Mouse (Mus musculus): Measurements from ENCODE around the gene Akap1. TPM values are rescaled to one million over a fixed set of nuclear protein-coding genes. Genes with fewer than 3 reads are reported as not detected.

The Akap1 gene
- polyA plus RNA-seq, 1 experiment from 2014 or later, result 9.5 TPM

DNA sequence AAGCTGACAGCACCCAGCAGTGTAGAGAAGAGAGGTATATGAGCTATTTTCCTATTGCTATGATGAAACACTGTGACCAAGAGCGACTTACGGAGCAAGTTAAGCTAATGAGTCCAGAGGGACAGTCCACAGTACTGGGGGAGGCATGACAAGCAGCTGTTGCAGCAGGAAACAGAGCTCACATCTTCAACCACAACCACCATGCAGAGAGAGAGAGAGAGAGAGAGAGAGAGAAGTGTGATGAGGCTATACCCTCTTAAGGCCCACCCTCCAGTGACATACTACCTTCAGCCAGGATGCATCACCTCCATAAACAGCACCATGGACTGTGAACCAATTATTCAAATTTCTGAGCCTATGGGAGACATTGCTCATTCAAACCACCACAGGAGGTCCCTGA lies 74.5 kb downstream of the Akap1 start:
- no peaks in the 10 kb centered on the region for H3K27me3 ChIP-seq (ENCODE audit: control insufficient read depth, insufficient read depth, low read depth, low read length)
- H3K4me3 ChIP-seq (ENCODE audit: low read depth, low read length), result no peak overlapping the region
- H3K4me1 ChIP-seq (ENCODE audit: control insufficient read depth, low read depth, low read length), result no peaks in the 10 kb centered on the region
- no peak overlapping the region for H3K27ac ChIP-seq (ENCODE audit: low read length)
- no peaks in the 10 kb centered on the region for H3K36me3 ChIP-seq (ENCODE audit: control insufficient read depth, insufficient read depth)
- 51% methylated on average over 2 of the region's 2 CpGs for WGBS (ENCODE audit: insufficient replicate concordance)
- H3K9ac ChIP-seq (ENCODE audit: low read depth, low read length), result no peak overlapping the region
- no peak for ATAC-seq (ENCODE audit: low read depth)
- H3K9me3 ChIP-seq (replicated peaks; ENCODE audit: control insufficient read depth, low read length), result no peaks in the 10 kb centered on the region
- no peak overlapping the region for H3K4me2 ChIP-seq (ENCODE audit: low read depth, low read length)

- Histone ChIP-seq H3K27me3 (ENCODE audit: control insufficient read depth, insufficient read depth, low read depth, low read length) (no peaks in the 10 kb centered on the region), H3K36me3 (ENCODE audit: control insufficient read depth, insufficient read depth) (no peaks in the 10 kb centered on the region), H3K27ac (ENCODE audit: low read length) (no peak overlapping the region), H3K4me1 (ENCODE audit: control insufficient read depth, low read depth, low read length) (no peaks in the 10 kb centered on the region), H3K9ac (ENCODE audit: low read depth, low read length) (no peak overlapping the region), H3K4me3 (ENCODE audit: low read depth, low read length) (no peak overlapping the region), H3K9me3 (replicated peaks; ENCODE audit: control insufficient read depth, low read length) (no peaks in the 10 kb centered on the region), H3K4me2 (ENCODE audit: low read depth, low read length) (no peak overlapping the region)
- 58% methylated on average over 7 of the region's 7 CpGs for WGBS (ENCODE audit: insufficient replicate concordance)
- ATAC-seq (ENCODE audit: low read depth), result no peak
Measured at GRCm38 (mm10) chr11:88786816-88787215, 77.6 kb downstream of the Akap1 start.

DNA sequence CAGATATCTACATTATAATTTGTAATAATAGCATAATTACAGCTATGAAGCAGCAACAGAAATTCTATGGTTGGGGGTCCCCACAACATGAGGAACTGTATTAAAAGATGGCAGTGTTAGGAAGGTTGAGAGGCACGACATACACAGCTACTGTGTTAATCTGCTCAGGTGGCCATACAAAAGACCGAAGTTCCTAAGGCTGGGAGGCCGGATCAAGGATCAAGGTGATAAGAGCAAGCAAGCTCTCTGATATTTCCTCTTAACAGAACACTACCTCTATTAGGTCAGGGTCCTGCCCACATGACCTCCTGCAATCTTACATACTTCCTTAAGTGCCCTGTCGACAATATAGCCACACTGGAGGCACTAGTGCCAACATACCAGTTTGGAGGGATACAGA lies 80.9 kb downstream of the Akap1 start:
- no peak for ATAC-seq (ENCODE audit: low read depth)
- no peak overlapping the region for H3K4me3 ChIP-seq (ENCODE audit: low read depth, low read length)
- H3K9me3 ChIP-seq (replicated peaks; ENCODE audit: control insufficient read depth, low read length), result no peaks in the 10 kb centered on the region
- no peaks in the 10 kb centered on the region for H3K4me1 ChIP-seq (ENCODE audit: control insufficient read depth, low read depth, low read length)
- no peaks in the 10 kb centered on the region for H3K27me3 ChIP-seq (ENCODE audit: control insufficient read depth, insufficient read depth, low read depth, low read length)
- no peaks in the 10 kb centered on the region for H3K36me3 ChIP-seq (ENCODE audit: control insufficient read depth, insufficient read depth)
- 59% methylated on average over 4 of the region's 4 CpGs for WGBS (ENCODE audit: insufficient replicate concordance)
- no peak overlapping the region for H3K9ac ChIP-seq (ENCODE audit: low read depth, low read length)
- H3K4me2 ChIP-seq (ENCODE audit: low read depth, low read length), result no peak overlapping the region
- no peak overlapping the region for H3K27ac ChIP-seq (ENCODE audit: low read length)

DNA sequence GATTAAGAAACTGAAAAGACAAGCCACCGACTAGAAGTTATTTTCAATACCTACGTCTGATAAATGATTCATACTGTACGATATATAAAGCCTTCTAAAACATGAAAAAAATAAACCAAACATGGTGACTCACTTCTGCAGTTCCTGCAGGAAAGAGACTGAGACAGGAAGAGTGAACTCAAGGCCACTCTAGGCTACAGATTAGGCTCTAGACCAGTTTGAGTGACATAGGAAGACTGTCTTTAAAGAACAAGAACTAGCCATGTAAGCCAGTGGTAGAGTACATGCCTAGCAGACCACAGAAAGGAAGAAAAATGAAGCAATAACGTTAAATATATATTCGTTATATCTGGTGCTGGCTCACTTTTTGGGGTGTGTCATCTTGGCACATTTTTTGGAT lies 81.9 kb downstream of the Akap1 start:
- H3K4me3 ChIP-seq (ENCODE audit: low read depth, low read length), result no peak overlapping the region
- H3K27me3 ChIP-seq (ENCODE audit: control insufficient read depth, insufficient read depth, low read depth, low read length), result no peaks in the 10 kb centered on the region
- H3K4me1 ChIP-seq (ENCODE audit: control insufficient read depth, low read depth, low read length), result no peaks in the 10 kb centered on the region
- H3K27ac ChIP-seq (ENCODE audit: low read length), result no peak overlapping the region
- no peak for ATAC-seq (ENCODE audit: low read depth)
- no peaks in the 10 kb centered on the region for H3K9me3 ChIP-seq (replicated peaks; ENCODE audit: control insufficient read depth, low read length)
- H3K4me2 ChIP-seq (ENCODE audit: low read depth, low read length), result no peak overlapping the region
- no peak overlapping the region for H3K9ac ChIP-seq (ENCODE audit: low read depth, low read length)
- WGBS (ENCODE audit: insufficient replicate concordance), result 64% methylated on average over 5 of the region's 5 CpGs
- no peaks in the 10 kb centered on the region for H3K36me3 ChIP-seq (ENCODE audit: control insufficient read depth, insufficient read depth)

Other genes starting within 250 kb of the Akap1 start
- gene Msi2, start 146.1 kb downstream of the Akap1 start, polyA plus RNA-seq (2015; fragmentation: Nextera tagmentation; extraction: Ambion mirVana), result 2.9 and 3.1 TPM in 2 replicates
- 47.5 and 48.6 TPM in 2 replicates for gene Scpep1, start 90.9 kb upstream of the Akap1 start, polyA plus RNA-seq (2015; fragmentation: Nextera tagmentation; extraction: Ambion mirVana)
- gene Elobl, start 102.3 kb upstream of the Akap1 start, polyA plus RNA-seq (2015; fragmentation: Nextera tagmentation; extraction: Ambion mirVana), result not detected in 2 replicates
- gene Coil, start 105.7 kb upstream of the Akap1 start, polyA plus RNA-seq (2015; fragmentation: Nextera tagmentation; extraction: Ambion mirVana), result 3.0 and 3.4 TPM in 2 replicates
- gene Trim25, start 134.8 kb upstream of the Akap1 start, polyA plus RNA-seq (2015; fragmentation: Nextera tagmentation; extraction: Ambion mirVana), result 18.3 and 21.7 TPM in 2 replicates
- 0.47 and 0.68 TPM in 2 replicates for gene Dgke, start 202.3 kb upstream of the Akap1 start, polyA plus RNA-seq (2015; fragmentation: Nextera tagmentation; extraction: Ambion mirVana)
- 0.18 and 0.32 TPM in 2 replicates for gene Gm525, start 209.3 kb upstream of the Akap1 start, polyA plus RNA-seq (2015; fragmentation: Nextera tagmentation; extraction: Ambion mirVana)